Mouse (Mus musculus) mouse embryonic stem cell (cell line): ENCODE data around the gene Gm3618.
"Not testable (repeated sequence)": the region's sequence is repeated elsewhere in the genome, so short reads cannot be mapped to it uniquely, and the experiment has no call there.

Source experiments
- in situ Hi-C, 2 experiments: fragments of 300-500 bp; cut with MboI; formaldehyde crosslinking; loops; 1 replicate in 1 of 2; 3 replicates in 1 of 2; pipeline ENCODE4 v1.14.3; 2019 to 2020; ENCODE audit warnings: low sequenced_read_pairs in 2 of 2, low pct_unique_long_range_greater_than_20kb in 1 of 2, mixed read lengths in 1 of 2; ENCODE audit not compliant: unreplicated experiment in 1 of 2

Gm3618 gene

GRCm38 (mm10) chr14:6343578-6343977, at the start of gene Gm3618:
TSS of gene Gm3618 (minus strand) at chr14:6343678.
- in situ Hi-C loops: not testable (repeated sequence)

- in situ Hi-C loops: not testable (repeated sequence)
Measured at GRCm38 (mm10) chr14:6390219-6390618, 46.7 kb upstream of the Gm3618 start, which contains the start of gene Gm16440. TSS of gene Gm16440 (minus strand) at chr14:6390319.

GRCm38 (mm10) chr14:6304743-6305142, 38.7 kb downstream of the Gm3618 start, which contains the start of gene Gm21103:
TSS of gene Gm21103 (minus strand) at chr14:6304843.
- in situ Hi-C loops: not testable (repeated sequence)

GRCm38 (mm10) chr14:6286931-6287715, 56.4 kb downstream of the Gm3618 start, which contains the start of gene Gm3411:
TSS of gene Gm3411 (minus strand) at chr14:6287250.
- in situ Hi-C loops: not testable (repeated sequence)
